Mouse (Mus musculus) kidney, adult 9 months (tissue): Measurements from ENCODE around the gene Shisa5.
A peak's percentile ranks its signal among the peaks of the same experiment; 100 is the strongest.

Experiments used
- DNase-seq: peaks from one replicate; pipeline ENCODE4 v3.0.0; 2022

Gene Shisa5

GRCm38 (mm10) chr9:109054712-109055111 lies 16.3 kb downstream of the Shisa5 start:
- peak; percentile 80 for DNase-seq

- DNase-seq: no peak
Observed at GRCm38 (mm10) chr9:109055271-109056030, 17.1 kb downstream of the Shisa5 start.

- no peak for DNase-seq
Observed at GRCm38 (mm10) chr9:109056081-109056690, 17.8 kb downstream of the Shisa5 start.

GRCm38 (mm10) chr9:109056916-109057315 lies 18.6 kb downstream of the Shisa5 start:
- no peak for DNase-seq

- no peak for DNase-seq
Observed at GRCm38 (mm10) chr9:109057543-109057942, 19.2 kb downstream of the Shisa5 start.

- DNase-seq: no peak
Observed at GRCm38 (mm10) chr9:109058006-109058765, 19.8 kb downstream of the Shisa5 start.

- peak; percentile 95 for DNase-seq
Observed at GRCm38 (mm10) chr9:109059136-109059903, 21.0 kb downstream of the Shisa5 start, which contains the start of gene Trex1. Gene Trex1 (minus strand): TSS chr9:109059734.

- no peak for DNase-seq
Observed at GRCm38 (mm10) chr9:109060184-109060897, 22.0 kb downstream of the Shisa5 start.

GRCm38 (mm10) chr9:109060898-109061295 lies 22.5 kb downstream of the Shisa5 start:
- DNase-seq: no peak

GRCm38 (mm10) chr9:109068095-109068735 lies 29.9 kb downstream of the Shisa5 start:
- DNase-seq: no peak

- DNase-seq: peak; percentile 88
Observed at GRCm38 (mm10) chr9:109073661-109074573, 35.6 kb downstream of the Shisa5 start, which contains the start of gene Atrip. Gene Atrip (minus strand): TSS chr9:109074124.

- no peak for DNase-seq
Observed at GRCm38 (mm10) chr9:109080516-109080915, 42.2 kb downstream of the Shisa5 start.

- no peak for DNase-seq
Observed at GRCm38 (mm10) chr9:109081749-109082123, 43.4 kb downstream of the Shisa5 start.

- DNase-seq: peak; percentile 91
Observed at GRCm38 (mm10) chr9:109082124-109082800, 43.9 kb downstream of the Shisa5 start, which contains the start of the genes Ccdc51 and Tma7. Gene Ccdc51 (plus strand): TSS chr9:109082493. Gene Tma7 (minus strand): TSS chr9:109082587.

GRCm38 (mm10) chr9:109084922-109085321 lies 46.6 kb downstream of the Shisa5 start:
- no peak for DNase-seq

GRCm38 (mm10) chr9:109087987-109088386 lies 49.6 kb downstream of the Shisa5 start:
- peak; percentile 47 for DNase-seq

- DNase-seq: no peak
Observed at GRCm38 (mm10) chr9:109090446-109090845, 52.1 kb downstream of the Shisa5 start.

- no peak for DNase-seq
Observed at GRCm38 (mm10) chr9:109091802-109092201, 53.4 kb downstream of the Shisa5 start.

- DNase-seq: peak; percentile 63
Observed at GRCm38 (mm10) chr9:109092799-109093198, 54.4 kb downstream of the Shisa5 start.
